Mouse (Mus musculus) spleen, adult 2 months (tissue): Measurements from ENCODE around the gene Cdca5.
"Not testable (repeated sequence)": the region's sequence is repeated elsewhere in the genome, so short reads cannot be mapped to it uniquely, and the experiment has no call there.

ENCODE experiments used
- CTCF ChIP-seq: fragments of 200-500 bp; IDR thresholded peaks from 2 replicates; pipeline ENCODE4 v1.5.1; 2011; ENCODE audit warnings: mild to moderate bottlenecking, inconsistent platforms; ENCODE audit not compliant: insufficient read depth, insufficient read length, insufficient replicate concordance; ENCODE audit errors: extremely low read depth
- POLR2A ChIP-seq: fragments of 200-500 bp; IDR thresholded peaks from 2 replicates; pipeline ENCODE4 v1.6.1; 2011; ENCODE audit warnings: low read depth, low read length, inconsistent platforms

GRCm38 (mm10) chr19:6133197-6133596 lies 48.4 kb downstream of the Cdca5 start:
- not testable (repeated sequence) for TF ChIP-seq CTCF, POLR2A
